Mouse (Mus musculus) forebrain, embryonic 15.5 days (tissue): ENCODE data around the gene Rnf111. TPM values are rescaled to one million over a fixed set of nuclear protein-coding genes. Genes with fewer than 3 reads are reported as not detected.
"Not testable (repeated sequence)": the region's sequence is repeated elsewhere in the genome, so short reads cannot be mapped to it uniquely, and the experiment has no call there.

ENCODE experiments used
- ATAC-seq: fragments of 200-750 bp; cut with Nextera tagmentation; replicated peaks from 2 replicates; pipeline ENCODE4 v1.8.0; 2017; ENCODE audit warnings: mild to moderate bottlenecking, moderate TSS enrichment, moderate library complexity
- H3K27ac ChIP-seq: fragments of 300-500 bp; sonication (generic); replicated peaks from 2 replicates; pipeline ENCODE4 v1.5.1; 2015; ENCODE audit warnings: mild to moderate bottlenecking, inconsistent platforms
- H3K27me3 ChIP-seq: fragments of 300-500 bp; sonication (generic); 2 replicates; pipeline ENCODE4 v1.6.1; 2015; ENCODE audit warnings: inconsistent platforms
- H3K36me3 ChIP-seq: fragments of 300-500 bp; sonication (generic); 2 replicates; pipeline ENCODE4 v1.6.1; 2015; ENCODE audit warnings: mild to moderate bottlenecking, inconsistent platforms
- H3K4me1 ChIP-seq: fragments of 300-500 bp; sonication (generic); 2 replicates; pipeline ENCODE4 v1.6.1; 2015; ENCODE audit warnings: inconsistent platforms
- H3K4me2 ChIP-seq: fragments of 300-500 bp; sonication (generic); replicated peaks from 2 replicates; pipeline ENCODE4 v1.6.1; 2015; ENCODE audit warnings: mild to moderate bottlenecking, inconsistent platforms
- H3K4me3 ChIP-seq: fragments of 300-500 bp; sonication (generic); 2 replicates; pipeline ENCODE4 v1.5.1; 2015; ENCODE audit warnings: mild to moderate bottlenecking, inconsistent platforms
- H3K9ac ChIP-seq: fragments of 300-500 bp; sonication (generic); replicated peaks from 2 replicates; pipeline ENCODE4 v1.6.1; 2015; ENCODE audit warnings: mild to moderate bottlenecking, inconsistent platforms
- H3K9me3 ChIP-seq: fragments of 300-500 bp; sonication (generic); 2 replicates; pipeline ENCODE4 v1.6.1; 2016; ENCODE audit warnings: inconsistent platforms
- WGBS: fragments of 180-500 bp; shearing (Covaris S2); methylation state at CpG from one replicate; pipeline ENCODE4 v1.1.7; 2015; ENCODE audit warnings: mixed read lengths; 5-methylcytosine and 5-hydroxymethylcytosine counted together
- polyA plus RNA-seq: library from polyadenylated mRNA; unstranded; fragments of >200 nt; fragmentation: Nextera tagmentation; extraction: Ambion mirVana; gene quantifications from 2 replicates; pipeline ENCODE4 v1.2.1, GENCODE M21; 2015

The Rnf111 gene
- polyA plus RNA-seq, 1 experiment from 2014 or later: 37.6 TPM

GRCm38 (mm10) chr9:70487401-70487800, 16.1 kb downstream of the Rnf111 start:
- no peak overlapping the region for H3K4me2 ChIP-seq
- no peaks in the 10 kb centered on the region for H3K27me3 ChIP-seq
- 77% methylated on average over 2 of the region's 2 CpGs for WGBS
- H3K36me3 ChIP-seq: no peaks in the 10 kb centered on the region
- H3K9me3 ChIP-seq: no peaks in the 10 kb centered on the region
- H3K4me3 ChIP-seq: no peak overlapping the region
- H3K4me1 ChIP-seq: no peaks in the 10 kb centered on the region
- H3K9ac ChIP-seq: no peak overlapping the region
- ATAC-seq: no peak
- no peak overlapping the region for H3K27ac ChIP-seq

- no peak for ATAC-seq
- Histone ChIP-seq H3K9me3 (no peaks in the 10 kb centered on the region), H3K4me3 (no peak overlapping the region), H3K4me2 (no peak overlapping the region), H3K27ac (no peak overlapping the region), H3K27me3 (no peaks in the 10 kb centered on the region), H3K4me1 (no peaks in the 10 kb centered on the region), H3K36me3 (no peaks in the 10 kb centered on the region), H3K9ac (no peak overlapping the region)
- WGBS: 88% methylated on average over 1 of the region's 1 CpGs
Measured at GRCm38 (mm10) chr9:70485840-70486239, 17.7 kb downstream of the Rnf111 start.

- Histone ChIP-seq H3K27ac (no peak overlapping the region), H3K27me3 (no peaks in the 10 kb centered on the region), H3K4me2 (no peak overlapping the region), H3K9ac (no peak overlapping the region), H3K36me3 (peaks cover 5% of the 10 kb centered on the region; the same call in 1 of the 2 replicates), H3K9me3 (no peaks in the 10 kb centered on the region), H3K4me1 (no peaks in the 10 kb centered on the region), H3K4me3 (no peak overlapping the region)
- WGBS: 90% methylated on average over 5 of the region's 5 CpGs
- no peak for ATAC-seq
Measured at GRCm38 (mm10) chr9:70483495-70483894, 20.0 kb downstream of the Rnf111 start.

DNA sequence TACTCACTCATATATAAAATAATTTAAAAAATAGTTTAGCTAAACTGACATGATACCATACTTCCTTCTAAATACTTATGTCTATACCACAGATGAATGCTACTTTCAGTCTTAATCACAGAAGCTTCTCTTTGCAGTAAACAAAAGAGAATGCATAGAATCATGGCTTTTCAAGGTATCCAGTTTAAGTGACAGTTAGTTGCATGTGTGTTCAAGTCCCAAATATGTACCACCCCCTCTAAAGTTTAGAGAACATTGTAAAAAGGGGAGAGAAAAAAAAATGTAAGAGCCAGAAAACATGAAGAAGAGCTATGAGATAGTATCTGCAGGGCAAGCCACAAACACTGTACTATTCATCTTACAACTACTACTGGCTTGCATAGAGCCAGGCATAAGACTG, 21.7 kb downstream of the Rnf111 start:
- Histone ChIP-seq H3K9ac (no peak overlapping the region), H3K27me3 (no peaks in the 10 kb centered on the region), H3K4me1 (no peaks in the 10 kb centered on the region), H3K4me3 (no peak overlapping the region), H3K36me3 (peaks cover 5% of the 10 kb centered on the region; the same call in 1 of the 2 replicates), H3K27ac (no peak overlapping the region), H3K4me2 (no peak overlapping the region), H3K9me3 (no peaks in the 10 kb centered on the region)
- ATAC-seq: no peak

DNA sequence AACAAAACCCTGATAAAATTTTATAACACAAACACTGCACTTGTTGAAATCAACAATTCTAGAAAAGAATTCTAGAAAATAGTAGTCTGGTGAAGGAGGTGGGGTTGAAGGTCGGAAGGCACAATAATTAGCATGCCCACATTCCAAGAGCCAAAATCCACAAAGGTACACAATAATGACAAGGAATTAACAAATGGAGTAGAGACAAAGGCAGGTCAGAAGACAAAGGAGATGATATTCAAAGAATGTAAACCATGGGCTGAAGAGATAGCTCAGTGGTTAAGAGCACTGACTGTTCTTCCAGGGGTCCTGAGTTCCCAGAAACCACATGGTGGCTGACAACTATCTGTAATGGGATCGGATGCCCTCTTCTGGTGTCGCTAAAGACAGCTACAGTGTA, 26.3 kb downstream of the Rnf111 start:
- ATAC-seq: no peak
- 87% methylated on average over 3 of the region's 3 CpGs for WGBS
- no peaks in the 10 kb centered on the region for H3K4me1 ChIP-seq
- H3K4me3 ChIP-seq: no peak overlapping the region
- H3K9me3 ChIP-seq: no peaks in the 10 kb centered on the region
- no peak overlapping the region for H3K27ac ChIP-seq
- H3K27me3 ChIP-seq: no peaks in the 10 kb centered on the region
- peaks cover 36% of the 10 kb centered on the region for H3K36me3 ChIP-seq
- no peak overlapping the region for H3K9ac ChIP-seq
- no peak overlapping the region for H3K4me2 ChIP-seq

DNA sequence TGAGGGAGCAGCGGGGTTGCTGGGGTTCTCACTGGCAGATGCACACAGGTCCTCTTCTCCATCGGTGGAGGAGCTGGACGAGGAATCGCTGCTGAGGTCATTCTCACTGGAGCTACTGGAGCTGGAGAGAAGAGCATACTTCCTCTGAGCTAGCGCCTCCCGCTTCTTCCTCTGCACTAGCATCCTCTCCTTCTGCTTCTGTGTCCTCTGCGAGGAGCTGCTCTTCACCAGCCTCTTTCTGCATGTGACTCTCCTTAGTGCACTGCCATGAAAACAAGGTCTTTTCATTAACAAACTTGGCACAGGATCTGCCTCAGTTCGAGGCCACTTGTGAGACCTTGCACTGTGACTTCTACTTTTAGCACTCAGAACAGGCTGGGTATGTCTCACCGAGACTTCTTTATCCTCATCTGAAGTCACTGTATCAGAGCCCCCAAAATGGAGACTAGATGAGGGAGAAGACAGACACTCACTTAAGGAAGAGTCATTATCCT, 27.7 kb downstream of the Rnf111 start:
- no peaks in the 10 kb centered on the region for H3K9me3 ChIP-seq
- H3K4me1 ChIP-seq: no peaks in the 10 kb centered on the region
- ATAC-seq: no peak
- no peaks in the 10 kb centered on the region for H3K27me3 ChIP-seq
- no peak overlapping the region for H3K9ac ChIP-seq
- H3K4me2 ChIP-seq: no peak overlapping the region
- no peak overlapping the region for H3K4me3 ChIP-seq
- H3K27ac ChIP-seq: no peak overlapping the region
- peaks cover 36% of the 10 kb centered on the region for H3K36me3 ChIP-seq
- 95% methylated on average over 9 of the region's 9 CpGs for WGBS

GRCm38 (mm10) chr9:70473400-70473799, 30.1 kb downstream of the Rnf111 start:
- Histone ChIP-seq H3K27ac (no peak overlapping the region), H3K9me3 (no peaks in the 10 kb centered on the region), H3K27me3 (no peaks in the 10 kb centered on the region), H3K4me2 (no peak overlapping the region), H3K9ac (no peak overlapping the region), H3K4me1 (no peaks in the 10 kb centered on the region), H3K36me3 (peaks cover 32% of the 10 kb centered on the region), H3K4me3 (no peak overlapping the region)
- 100% methylated on average over 1 of the region's 1 CpGs for WGBS
- no peak for ATAC-seq

DNA sequence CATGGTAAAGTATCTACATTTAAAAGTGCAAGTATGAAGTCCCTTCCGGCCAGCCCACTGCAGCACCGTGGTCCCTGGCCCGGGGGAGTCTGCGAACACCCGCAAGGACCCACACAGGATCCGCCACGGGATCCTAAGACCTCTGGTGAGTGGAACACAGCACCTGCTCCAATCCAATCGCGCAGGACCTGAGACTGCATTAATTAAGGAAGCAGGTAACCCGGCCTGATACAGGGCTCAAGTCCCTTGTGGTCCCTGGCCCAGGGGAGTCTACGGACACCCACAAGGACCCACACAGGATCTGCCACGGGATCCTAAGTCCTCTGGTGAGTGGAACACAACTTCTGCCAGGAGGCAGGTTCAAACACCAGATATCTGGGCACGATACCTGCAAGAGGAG, 40.4 kb downstream of the Rnf111 start:
- not testable (repeated sequence) for H3K4me2 ChIP-seq, ATAC-seq, H3K9me3 ChIP-seq, H3K9ac ChIP-seq, H3K4me3 ChIP-seq, H3K27ac ChIP-seq, H3K27me3 ChIP-seq, H3K4me1 ChIP-seq
- peaks cover 11% of the 10 kb centered on the region; the same call in 1 of the 2 replicates for H3K36me3 ChIP-seq
- 97% methylated on average over 13 of the region's 13 CpGs for WGBS

DNA sequence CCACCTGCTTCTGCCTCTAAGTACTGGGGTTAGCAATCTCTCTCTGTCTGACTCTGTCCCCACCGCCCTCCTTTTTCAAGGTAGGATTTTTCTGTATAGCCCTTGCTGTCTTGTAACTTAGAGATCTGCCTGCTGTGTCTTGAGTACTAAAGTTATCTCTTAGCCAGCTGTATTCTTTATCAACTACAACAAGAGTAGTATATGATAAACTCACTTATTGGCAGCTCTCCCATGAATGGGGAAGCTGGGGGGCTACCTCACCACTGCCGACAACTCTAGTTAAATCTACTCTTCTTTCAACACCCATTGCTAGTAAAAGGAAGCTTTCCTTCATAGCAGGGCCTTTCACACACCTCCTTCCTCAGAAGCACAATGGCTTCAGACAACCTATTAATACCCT, 51.2 kb downstream of the Rnf111 start:
- no peak overlapping the region for H3K4me3 ChIP-seq
- H3K27me3 ChIP-seq: no peaks in the 10 kb centered on the region
- H3K9me3 ChIP-seq: no peaks in the 10 kb centered on the region
- no peak overlapping the region for H3K27ac ChIP-seq
- ATAC-seq: no peak
- peaks cover 67% of the 10 kb centered on the region for H3K36me3 ChIP-seq
- WGBS: 94% methylated on average over 2 of the region's 2 CpGs
- H3K4me1 ChIP-seq: no peaks in the 10 kb centered on the region
- no peak overlapping the region for H3K4me2 ChIP-seq
- H3K9ac ChIP-seq: no peak overlapping the region

DNA sequence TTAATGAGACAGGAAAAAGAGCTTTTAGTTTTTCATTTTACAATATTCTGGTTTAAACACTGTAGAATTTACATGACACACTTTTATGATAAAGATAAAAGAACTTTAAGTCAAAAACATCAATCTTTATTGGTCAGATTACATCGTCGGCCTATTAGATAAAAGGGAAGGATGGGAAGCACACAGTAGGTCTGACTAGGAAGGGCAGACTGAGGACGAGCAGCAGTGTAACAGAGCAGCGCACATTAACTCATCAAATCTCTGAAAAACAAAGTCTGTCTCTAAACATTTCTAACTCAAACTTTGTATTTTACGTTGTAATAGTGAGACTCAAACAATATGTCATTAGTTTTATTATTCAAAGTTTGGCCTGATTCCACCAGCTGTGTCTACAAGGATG, 54.5 kb downstream of the Rnf111 start:
- no peak overlapping the region for H3K27ac ChIP-seq
- H3K27me3 ChIP-seq: no peaks in the 10 kb centered on the region
- H3K4me1 ChIP-seq: no peaks in the 10 kb centered on the region
- 93% methylated on average over 5 of the region's 5 CpGs for WGBS
- no peak overlapping the region for H3K9ac ChIP-seq
- H3K9me3 ChIP-seq: no peaks in the 10 kb centered on the region
- no peak overlapping the region for H3K4me2 ChIP-seq
- H3K36me3 ChIP-seq: peaks cover 50% of the 10 kb centered on the region
- no peak for ATAC-seq
- no peak overlapping the region for H3K4me3 ChIP-seq

DNA sequence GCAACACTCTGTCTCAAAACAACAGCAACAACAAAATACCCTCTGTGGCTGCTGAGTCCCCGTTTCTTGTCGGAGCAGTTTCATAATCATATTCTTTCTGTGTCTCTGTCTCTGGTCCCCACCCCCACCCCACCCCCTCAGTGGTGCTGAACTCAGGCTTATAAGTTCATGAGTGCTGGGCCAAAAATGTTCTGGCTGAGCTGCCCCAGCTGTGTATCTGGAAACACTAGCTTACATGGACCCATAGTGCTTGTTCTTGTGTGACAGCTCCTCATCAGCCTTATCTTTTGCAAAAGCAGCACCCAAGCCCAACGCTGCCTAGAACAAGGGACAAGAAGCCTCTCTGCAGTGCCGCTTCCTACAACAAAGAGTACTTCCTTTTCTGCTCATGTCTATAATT, 63.6 kb downstream of the Rnf111 start:
- no peaks in the 10 kb centered on the region for H3K4me1 ChIP-seq
- peaks cover 62% of the 10 kb centered on the region for H3K36me3 ChIP-seq
- 94% methylated on average over 4 of the region's 4 CpGs for WGBS
- H3K27me3 ChIP-seq: no peaks in the 10 kb centered on the region
- no peak overlapping the region for H3K27ac ChIP-seq
- H3K4me2 ChIP-seq: no peak overlapping the region
- no peak overlapping the region for H3K4me3 ChIP-seq
- no peaks in the 10 kb centered on the region for H3K9me3 ChIP-seq
- ATAC-seq: no peak
- H3K9ac ChIP-seq: no peak overlapping the region

- H3K27me3 ChIP-seq: no peaks in the 10 kb centered on the region
- ATAC-seq: no peak
- no peak overlapping the region for H3K9ac ChIP-seq
- peaks cover 35% of the 10 kb centered on the region for H3K36me3 ChIP-seq
- 96% methylated on average over 2 of the region's 2 CpGs for WGBS
- no peak overlapping the region for H3K4me3 ChIP-seq
- H3K4me2 ChIP-seq: no peak overlapping the region
- peaks cover 19% of the 10 kb centered on the region for H3K4me1 ChIP-seq
- no peak overlapping the region for H3K27ac ChIP-seq
- H3K9me3 ChIP-seq: no peaks in the 10 kb centered on the region
Measured at GRCm38 (mm10) chr9:70422661-70423060, 80.9 kb downstream of the Rnf111 start.

GRCm38 (mm10) chr9:70421257-70422056, 82.1 kb downstream of the Rnf111 start, which contains the start of gene Ccnb2:
Gene Ccnb2 (minus strand): TSS chr9:70421547.
- peak within 1 kb of the TSS; percentile 93 for H3K4me2 ChIP-seq
- WGBS: 3% methylated on average over 45 of the region's 45 CpGs
- H3K27me3 ChIP-seq: no peaks in the 10 kb centered on the region
- H3K27ac ChIP-seq: peak within 1 kb of the TSS; percentile 25; the same call in 1 of the 2 replicates
- peaks cover 25% of the 10 kb centered on the region for H3K36me3 ChIP-seq
- peak; percentile 99 for ATAC-seq
- H3K4me1 ChIP-seq: peaks cover 19% of the 10 kb centered on the region
- peak within 1 kb of the TSS; percentile 41 for H3K9ac ChIP-seq
- no peaks in the 10 kb centered on the region for H3K9me3 ChIP-seq
- H3K4me3 ChIP-seq: peak within 1 kb of the TSS; percentile 49
